Mouse (Mus musculus) urinary bladder, postnatal 36 days (tissue): ENCODE data around the gene Gm21760.
"Not testable (repeated sequence)": the region's sequence is repeated elsewhere in the genome, so short reads cannot be mapped to it uniquely, and the experiment has no call there.

Source experiments
- DNase-seq, 2 experiments: peaks; one replicate each; pipeline ENCODE4 v3.0.0; 2022; ENCODE audit warnings: low spot score in 2 of 2, mixed read lengths in 1 of 2

Gene Gm21760

GRCm38 (mm10) chrY:80133479-80133878, at the start of gene Gm21760:
Gene Gm21760, plus strand, starts transcription at chrY:80133779.
- not testable (repeated sequence) for DNase-seq
